Mouse (Mus musculus) embryonic fibroblast, embryonic 13.5 days (primary cell): ENCODE data around the gene Klhl42.

ENCODE experiments used
- CTCF ChIP-seq: IDR thresholded peaks from 2 replicates; pipeline ENCODE4 v1.5.1; 2011; ENCODE audit warnings: mild to moderate bottlenecking, control low read depth, low read length, moderate library complexity, borderline replicate concordance; ENCODE audit not compliant: insufficient read depth
- POLR2A ChIP-seq: IDR thresholded peaks from 2 replicates; pipeline ENCODE4 v1.6.1; 2011; ENCODE audit warnings: low read depth, mild to moderate bottlenecking, control low read depth, low read length, moderate library complexity

DNA sequence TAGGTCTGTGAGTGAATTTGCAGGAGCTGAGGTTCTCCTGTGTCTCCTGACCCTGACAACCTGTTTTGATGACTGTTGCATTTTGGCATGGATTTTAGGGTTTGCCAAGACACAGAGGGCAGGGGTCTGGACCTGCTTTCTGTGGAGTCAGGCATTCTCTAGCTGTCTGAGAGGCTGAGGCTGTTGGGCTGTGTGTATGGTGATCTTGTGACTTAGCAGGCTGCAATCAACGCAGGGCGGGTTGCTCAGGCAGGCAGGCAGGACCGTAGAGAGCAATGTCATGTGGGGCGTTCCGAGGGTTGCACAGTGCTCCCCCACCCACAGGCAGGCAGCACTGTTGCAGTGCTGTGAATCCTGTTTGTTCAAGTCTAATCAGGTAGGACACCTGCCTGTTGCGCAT is 15.5 kb downstream of the Klhl42 start:
- TF ChIP-seq CTCF (no peak), POLR2A (no peak)
